Comparison of ENCODE assay signal across 8 mouse cellular contexts in the genomic region with DNA sequence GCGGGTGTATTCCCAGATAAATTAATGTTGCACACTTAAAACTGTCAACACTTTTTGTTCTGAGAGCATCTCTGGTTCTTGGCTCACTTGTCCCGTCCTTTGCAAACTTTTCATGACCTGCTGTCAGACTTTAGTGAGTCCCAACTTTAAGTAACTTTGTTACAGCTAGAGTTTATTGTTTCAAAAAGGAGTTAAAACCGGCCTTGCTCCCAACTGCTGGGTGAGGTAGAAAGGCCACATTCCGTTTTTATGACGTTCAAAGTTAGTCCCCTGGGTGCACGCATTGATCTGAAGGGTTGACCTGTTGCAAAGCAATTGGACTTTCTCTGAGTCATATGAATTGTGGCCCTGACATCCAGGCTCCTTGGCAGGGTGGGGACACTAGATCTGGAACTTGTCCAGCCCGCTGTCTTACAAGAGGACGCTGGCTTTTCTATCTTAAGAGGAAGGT. TPM values are rescaled to one million over a fixed set of nuclear protein-coding genes. Genes with fewer than 3 reads are reported as not detected.
DNase-seq lines count a peak whose midpoint lies in the region; ATAC-seq lines count a peak whose summit lies in the region.

No protein-coding gene starts in this region.

- WGBS in forebrain, embryonic 15.5 days: 12% methylated on average over 8 of the region's 8 CpGs
- WGBS in hindbrain, embryonic 10.5 days: 16% methylated on average over 8 of the region's 8 CpGs
- 8% methylated on average over 8 of the region's 8 CpGs for WGBS in limb, embryonic 12.5 days
- WGBS in midbrain, embryonic 13.5 days: 8% methylated on average over 8 of the region's 8 CpGs

- peak overlapping the region; percentile 81 for H3K4me3 ChIP-seq in forebrain, embryonic 15.5 days
- H3K4me3 ChIP-seq in hindbrain, embryonic 10.5 days: peak overlapping the region; percentile 80
- peak overlapping the region; percentile 83 for H3K4me3 ChIP-seq in limb, embryonic 12.5 days (replicated peaks)
- peak overlapping the region; percentile 75 for H3K4me3 ChIP-seq in midbrain, embryonic 13.5 days (replicated peaks)

- H3K9me3 ChIP-seq in forebrain, embryonic 15.5 days: no peaks in the 10 kb centered on the region
- H3K9me3 ChIP-seq in hindbrain, embryonic 10.5 days: no peaks in the 10 kb centered on the region
- no peaks in the 10 kb centered on the region for H3K9me3 ChIP-seq in limb, embryonic 12.5 days
- no peaks in the 10 kb centered on the region for H3K9me3 ChIP-seq in midbrain, embryonic 13.5 days

- peak overlapping the region; percentile 91 for H3K9ac ChIP-seq in forebrain, embryonic 15.5 days (replicated peaks)
- peak overlapping the region; percentile 94 for H3K9ac ChIP-seq in limb, embryonic 12.5 days (replicated peaks)
- peak overlapping the region; percentile 88 for H3K9ac ChIP-seq in midbrain, embryonic 13.5 days (replicated peaks)

- H3K4me2 ChIP-seq in forebrain, embryonic 15.5 days (replicated peaks): peak overlapping the region; percentile 93
- peak overlapping the region; percentile 67 for H3K4me2 ChIP-seq in limb, embryonic 12.5 days
- peak overlapping the region; percentile 78 for H3K4me2 ChIP-seq in midbrain, embryonic 13.5 days (replicated peaks)

- peak overlapping the region; percentile 66 for H3K27ac ChIP-seq in forebrain, embryonic 15.5 days (replicated peaks)
- peak overlapping the region; percentile 96 for H3K27ac ChIP-seq in hindbrain, embryonic 10.5 days
- H3K27ac ChIP-seq in limb, embryonic 12.5 days: peak overlapping the region; percentile 90
- no peak overlapping the region for H3K27ac ChIP-seq in midbrain, embryonic 13.5 days

- H3K36me3 ChIP-seq in forebrain, embryonic 15.5 days: no peaks in the 10 kb centered on the region
- H3K36me3 ChIP-seq in hindbrain, embryonic 10.5 days: peaks cover 11% of the 10 kb centered on the region
- H3K36me3 ChIP-seq in limb, embryonic 12.5 days: peaks cover 15% of the 10 kb centered on the region; the same call in 1 of the 2 replicates
- H3K36me3 ChIP-seq in midbrain, embryonic 13.5 days: peaks cover 4% of the 10 kb centered on the region; the same call in 1 of the 2 replicates

- DNase-seq in urinary bladder, postnatal 14 days (ENCODE audit: low spot score): peak; percentile 75
- no peak for DNase-seq in urinary bladder, adult 2 months (ENCODE audit: low spot score)
- DNase-seq in hindbrain, embryonic 10.5 days (ENCODE audit: low spot score): peak; percentile 33
- DNase-seq in testis, postnatal 10 days (ENCODE audit: low spot score): peak; percentile 55
- DNase-seq in thymus, postnatal 14 days: no peak

- peaks cover 11% of the 10 kb centered on the region for H3K4me1 ChIP-seq in forebrain, embryonic 15.5 days
- H3K4me1 ChIP-seq in hindbrain, embryonic 10.5 days (replicated peaks): peaks cover 18% of the 10 kb centered on the region
- peaks cover 16% of the 10 kb centered on the region for H3K4me1 ChIP-seq in limb, embryonic 12.5 days (replicated peaks)
- peaks cover 22% of the 10 kb centered on the region for H3K4me1 ChIP-seq in midbrain, embryonic 13.5 days (replicated peaks)

- no peaks in the 10 kb centered on the region for H3K27me3 ChIP-seq in forebrain, embryonic 15.5 days
- peaks cover 5% of the 10 kb centered on the region; the same call in 1 of the 2 replicates for H3K27me3 ChIP-seq in hindbrain, embryonic 10.5 days (ENCODE audit: insufficient read depth, poor library complexity, severe bottlenecking)
- no peaks in the 10 kb centered on the region for H3K27me3 ChIP-seq in limb, embryonic 12.5 days
- H3K27me3 ChIP-seq in midbrain, embryonic 13.5 days: no peaks in the 10 kb centered on the region

- 0 out of 2 replicates have a peak, but pooled peaks have one; percentile 1 for ATAC-seq in forebrain, embryonic 15.5 days (replicated peaks)
- no peak for ATAC-seq in limb, embryonic 12.5 days (ENCODE audit: insufficient number of reproducible peaks, insufficient read depth, low FRiP score, low TSS enrichment, low read depth)
- no peak; the same call in 1 of the 2 replicates for ATAC-seq in midbrain, embryonic 13.5 days

RNA-seq across cellular contexts. Expression of a gene that starts 0.6 kb away (rescaled TPM):
- polyA plus RNA-seq in urinary bladder, adult 2 months (2012; rRNA removed): 43.0 and 43.2 TPM in 2 replicates
- 4.1 TPM in 2 replicates for polyA plus RNA-seq in forebrain, embryonic 15.5 days (2015; fragmentation: Nextera tagmentation; extraction: Ambion mirVana)
- polyA plus RNA-seq in hindbrain, embryonic 10.5 days (2016; fragmentation: Nextera tagmentation; extraction: Ambion mirVana): 25.9 and 29.7 TPM in 2 replicates
- polyA plus RNA-seq in limb, embryonic 12.5 days (2016; fragmentation: Nextera tagmentation; extraction: Ambion mirVana): 44.6 and 45.5 TPM in 2 replicates
- polyA plus RNA-seq in midbrain, embryonic 13.5 days (2015; fragmentation: Nextera tagmentation; extraction: Ambion mirVana): 9.1 and 10.0 TPM in 2 replicates

RNA-seq across cellular contexts. Expression of a gene that starts 43.3 kb away (rescaled TPM):
- polyA plus RNA-seq in urinary bladder, adult 2 months (2012; rRNA removed): not detected in 2 replicates
- not detected in 2 replicates for polyA plus RNA-seq in forebrain, embryonic 15.5 days (2015; fragmentation: Nextera tagmentation; extraction: Ambion mirVana)
- not detected in 2 replicates for polyA plus RNA-seq in hindbrain, embryonic 10.5 days (2016; fragmentation: Nextera tagmentation; extraction: Ambion mirVana)
- not detected in 2 replicates for polyA plus RNA-seq in limb, embryonic 12.5 days (2016; fragmentation: Nextera tagmentation; extraction: Ambion mirVana)
- not detected in 2 replicates for polyA plus RNA-seq in midbrain, embryonic 13.5 days (2015; fragmentation: Nextera tagmentation; extraction: Ambion mirVana)

Comparison
In these comparisons a context has a peak if more than half of its experiments do, and no peak if none do; other contexts are left out.
1. DNase-seq: peak in urinary bladder, postnatal 14 days (single experiment), hindbrain, embryonic 10.5 days (single experiment) and testis, postnatal 10 days (single experiment); none in urinary bladder, adult 2 months (single experiment) and thymus, postnatal 14 days (single experiment).
2. Peak in every context shown above with its lines, with median percentiles within 50 percentile points of each other: H3K4me2 ChIP-seq, H3K4me3 ChIP-seq and H3K9ac ChIP-seq.